Mouse (Mus musculus) MEL (cell line): ENCODE results near the gene Fastk. TPM values are rescaled to one million over a fixed set of nuclear protein-coding genes. Genes with fewer than 3 reads are reported as not detected.

ENCODE experiments used
- DNase-seq: peaks from one replicate; pipeline ENCODE4 v3.0.0; 2011; ENCODE audit warnings: low read depth, low spot score
- H3K27ac ChIP-seq: 2 replicates; pipeline ENCODE4 v1.5.1; 2012; ENCODE audit warnings: low read depth, mild to moderate bottlenecking, control low read depth, low read length, moderate library complexity; ENCODE audit not compliant: control insufficient read depth
- H3K27me3 ChIP-seq, 2 experiments: fragments of 150-350 bp in 1 of 2; sonication (generic) in 1 of 2; 2 replicates each; pipeline ENCODE4 v1.6.1; 2012; ENCODE audit warnings: low read length in 2 of 2, mild to moderate bottlenecking in 2 of 2, improper control_type of control experiment in 1 of 2, moderate library complexity in 1 of 2; ENCODE audit not compliant: insufficient read depth in 2 of 2, control insufficient read depth in 1 of 2
- H3K36me3 ChIP-seq, 2 experiments: 2 replicates each; pipeline ENCODE4 v1.6.1; 2012 to 2014; ENCODE audit warnings: low read length in 2 of 2, improper control_type of control experiment in 1 of 2, inconsistent platforms in 1 of 2, mild to moderate bottlenecking in 1 of 2; ENCODE audit not compliant: insufficient read depth in 2 of 2, control insufficient read depth in 1 of 2
- H3K4me1 ChIP-seq, 2 experiments: fragments of 150-350 bp in 1 of 2; sonication (generic) in 1 of 2; 2 replicates each; pipeline ENCODE4 v1.6.1; 2012; ENCODE audit warnings: low read length in 2 of 2, improper control_type of control experiment in 1 of 2, mild to moderate bottlenecking in 1 of 2; ENCODE audit not compliant: insufficient read depth in 2 of 2, control insufficient read depth in 1 of 2
- H3K4me3 ChIP-seq, 2 experiments: fragments of 150-350 bp in 1 of 2; sonication (generic) in 1 of 2; 2 replicates each; pipeline ENCODE4 v1.5.1; 2012; ENCODE audit warnings: low read depth in 2 of 2, low read length in 2 of 2, mild to moderate bottlenecking in 2 of 2, moderate library complexity in 2 of 2, control low read depth in 1 of 2, improper control_type of control experiment in 1 of 2; ENCODE audit not compliant: control insufficient read depth in 1 of 2, insufficient read depth in 1 of 2
- H3K79me2 ChIP-seq: 2 replicates; pipeline ENCODE4 v1.6.1; 2012; ENCODE audit warnings: mild to moderate bottlenecking, low read length, moderate library complexity; ENCODE audit not compliant: control insufficient read depth, poor library complexity, insufficient read depth
- H3K9ac ChIP-seq: 2 replicates; pipeline ENCODE4 v1.6.1; 2012; ENCODE audit warnings: low read depth, mild to moderate bottlenecking, control low read depth, low read length, moderate library complexity; ENCODE audit not compliant: control insufficient read depth, poor library complexity, severe bottlenecking
- H3K9me3 ChIP-seq: fragments of 150-350 bp; sonication (generic); replicated peaks from 2 replicates; pipeline ENCODE4 v1.6.1; 2012; ENCODE audit warnings: mild to moderate bottlenecking, low read length, improper control_type of control experiment, moderate library complexity; ENCODE audit not compliant: insufficient read depth
- BHLHE40 ChIP-seq: IDR thresholded peaks from 2 replicates; pipeline ENCODE4 v1.6.1; 2012; ENCODE audit warnings: low read depth, mild to moderate bottlenecking, inconsistent platforms, low read length, improper control_type of control experiment, borderline replicate concordance
- CHD1 ChIP-seq: IDR thresholded peaks from 2 replicates; pipeline ENCODE4 v1.6.1; 2012; ENCODE audit warnings: low read depth, mild to moderate bottlenecking, inconsistent platforms, low read length, improper control_type of control experiment
- CHD2 ChIP-seq: IDR thresholded peaks from 2 replicates; pipeline ENCODE4 v1.6.1; 2011; ENCODE audit warnings: low read length, improper control_type of control experiment
- CTCF ChIP-seq, 3 experiments: IDR thresholded peaks in 2 of 3; conservative IDR thresholded peaks in 1 of 3; 2 replicates each; pipeline ENCODE4 v1.5.1; 2011 to 2012; ENCODE audit warnings: low read length in 3 of 3, low read depth in 2 of 3, mild to moderate bottlenecking in 2 of 3, improper control_type of control experiment in 1 of 3, inconsistent platforms in 1 of 3, mixed read lengths in 1 of 3, moderate library complexity in 1 of 3; ENCODE audit not compliant: control insufficient read depth in 1 of 3, insufficient read depth in 1 of 3, poor library complexity in 1 of 3, severe bottlenecking in 1 of 3
- E2F4 ChIP-seq: IDR thresholded peaks from 2 replicates; pipeline ENCODE4 v1.6.1; 2011; ENCODE audit warnings: low read depth, low read length, improper control_type of control experiment, borderline replicate concordance
- ELF1 ChIP-seq: IDR thresholded peaks from 2 replicates; pipeline ENCODE4 v1.6.1; 2014; ENCODE audit warnings: low read depth, mild to moderate bottlenecking, inconsistent platforms, low read length, improper control_type of control experiment, moderate library complexity
- EP300 ChIP-seq, 2 experiments: IDR thresholded peaks; 2 replicates each; pipeline ENCODE4 v1.6.1; 2011; ENCODE audit warnings: improper control_type of control experiment in 2 of 2, low read length in 2 of 2, low read depth in 1 of 2, mild to moderate bottlenecking in 1 of 2
- ETS1 ChIP-seq: IDR thresholded peaks from 2 replicates; pipeline ENCODE4 v1.6.1; 2012; ENCODE audit warnings: low read depth, mild to moderate bottlenecking, inconsistent platforms, low read length, improper control_type of control experiment, moderate library complexity
- GABPA ChIP-seq: IDR thresholded peaks from 2 replicates; pipeline ENCODE4 v1.6.1; 2012; ENCODE audit warnings: low read depth, mild to moderate bottlenecking, inconsistent platforms, low read length, improper control_type of control experiment, moderate library complexity
- GATA1 ChIP-seq: IDR thresholded peaks from 2 replicates; pipeline ENCODE4 v1.6.1; 2011; ENCODE audit warnings: low read depth, low read length, improper control_type of control experiment
- JUND ChIP-seq: IDR thresholded peaks from 2 replicates; pipeline ENCODE4 v1.6.1; 2011; ENCODE audit warnings: low read depth, mild to moderate bottlenecking, improper control_type of control experiment, low read length
- MAFK ChIP-seq: IDR thresholded peaks from 2 replicates; pipeline ENCODE4 v1.6.1; 2011; ENCODE audit warnings: low read depth, mild to moderate bottlenecking, low read length, improper control_type of control experiment, borderline replicate concordance
- MAX ChIP-seq: IDR thresholded peaks from 2 replicates; pipeline ENCODE4 v1.6.1; 2011; ENCODE audit warnings: low read length, improper control_type of control experiment
- MEF2A ChIP-seq: IDR thresholded peaks from 2 replicates; pipeline ENCODE4 v1.6.1; 2014; ENCODE audit warnings: low read depth, mild to moderate bottlenecking, inconsistent platforms, low read length, improper control_type of control experiment; ENCODE audit not compliant: poor library complexity, insufficient replicate concordance, severe bottlenecking; ENCODE audit errors: extremely low read depth
- MXI1 ChIP-seq: IDR thresholded peaks from 2 replicates; pipeline ENCODE4 v1.6.1; 2011; ENCODE audit warnings: mild to moderate bottlenecking, low read depth, low read length, improper control_type of control experiment
- MYB ChIP-seq: IDR thresholded peaks from 2 replicates; pipeline ENCODE4 v1.6.1; 2011; ENCODE audit warnings: mild to moderate bottlenecking, low read depth, low read length, improper control_type of control experiment
- MYC ChIP-seq: IDR thresholded peaks from 2 replicates; pipeline ENCODE4 v1.6.1; 2011; ENCODE audit warnings: low read depth, mild to moderate bottlenecking, low read length, improper control_type of control experiment, moderate library complexity
- NELFE ChIP-seq: IDR thresholded peaks from 2 replicates; pipeline ENCODE4 v1.6.1; 2011; ENCODE audit warnings: low read depth, low read length, improper control_type of control experiment
- NRF1 ChIP-seq: IDR thresholded peaks from 2 replicates; pipeline ENCODE4 v1.6.1; 2014; ENCODE audit warnings: low read depth, mild to moderate bottlenecking, inconsistent platforms, low read length, improper control_type of control experiment, moderate library complexity; ENCODE audit not compliant: poor library complexity, insufficient read depth, severe bottlenecking
- POLR2A ChIP-seq, 2 experiments: IDR thresholded peaks; 2 replicates each; pipeline ENCODE4 v1.6.1; 2011 to 2012; ENCODE audit warnings: low read length in 2 of 2, mild to moderate bottlenecking in 2 of 2, control low read depth in 1 of 2, improper control_type of control experiment in 1 of 2, low read depth in 1 of 2, moderate library complexity in 1 of 2; ENCODE audit not compliant: control insufficient read depth in 1 of 2, insufficient read depth in 1 of 2, poor library complexity in 1 of 2
- POLR2AphosphoS2 ChIP-seq: IDR thresholded peaks from 2 replicates; pipeline ENCODE4 v1.6.1; 2011; ENCODE audit warnings: low read length, improper control_type of control experiment
- POLR2AphosphoS5 ChIP-seq: IDR thresholded peaks from 2 replicates; pipeline ENCODE4 v1.6.1; 2012; ENCODE audit warnings: low read depth, borderline replicate concordance, mild to moderate bottlenecking, inconsistent platforms, low read length, moderate library complexity, mixed read lengths
- RAD21 ChIP-seq: IDR thresholded peaks from 2 replicates; pipeline ENCODE4 v1.6.1; 2011; ENCODE audit warnings: mild to moderate bottlenecking, low read depth, low read length, improper control_type of control experiment
- RCOR1 ChIP-seq: IDR thresholded peaks from 2 replicates; pipeline ENCODE4 v1.6.1; 2012; ENCODE audit warnings: low read depth, mild to moderate bottlenecking, inconsistent platforms, low read length, improper control_type of control experiment
- SIN3A ChIP-seq: IDR thresholded peaks from 2 replicates; pipeline ENCODE4 v1.6.1; 2012; ENCODE audit warnings: low read length, improper control_type of control experiment, inconsistent platforms
- SMC3 ChIP-seq: IDR thresholded peaks from 2 replicates; pipeline ENCODE4 v1.6.1; 2011; ENCODE audit warnings: low read depth, low read length, improper control_type of control experiment
- TAL1 ChIP-seq: IDR thresholded peaks from 2 replicates; pipeline ENCODE4 v1.6.1; 2012; ENCODE audit warnings: mild to moderate bottlenecking, inconsistent platforms, low read length, moderate library complexity, mixed read lengths
- TBP ChIP-seq: IDR thresholded peaks from 2 replicates; pipeline ENCODE4 v1.8.0; 2011; ENCODE audit warnings: low read depth, low read length, improper control_type of control experiment
- TCF12 ChIP-seq: IDR thresholded peaks from 2 replicates; pipeline ENCODE4 v1.6.1; 2014; ENCODE audit warnings: low read depth, mild to moderate bottlenecking, inconsistent platforms, low read length, improper control_type of control experiment, moderate library complexity
- UBTF ChIP-seq: IDR thresholded peaks from 2 replicates; pipeline ENCODE4 v1.6.1; 2012; ENCODE audit warnings: low read depth, mild to moderate bottlenecking, inconsistent platforms, low read length, improper control_type of control experiment, moderate library complexity, borderline replicate concordance; ENCODE audit not compliant: insufficient read depth
- USF1 ChIP-seq: IDR thresholded peaks from 2 replicates; pipeline ENCODE4 v1.6.1; 2014; ENCODE audit warnings: low read depth, mild to moderate bottlenecking, inconsistent platforms, low read length, improper control_type of control experiment, moderate library complexity
- ZC3H11A ChIP-seq: IDR thresholded peaks from 2 replicates; pipeline ENCODE4 v1.6.1; 2012; ENCODE audit warnings: low read depth, mild to moderate bottlenecking, inconsistent platforms, low read length, improper control_type of control experiment
- ZKSCAN1 ChIP-seq: IDR thresholded peaks from 2 replicates; pipeline ENCODE4 v1.6.1; 2012; ENCODE audit warnings: low read depth, mild to moderate bottlenecking, inconsistent platforms, low read length, improper control_type of control experiment, moderate library complexity
- ZMIZ1 ChIP-seq: IDR thresholded peaks from 2 replicates; pipeline ENCODE4 v1.6.1; 2012; ENCODE audit warnings: low read depth, mild to moderate bottlenecking, inconsistent platforms, low read length, improper control_type of control experiment, moderate library complexity
- ZNF384 ChIP-seq: IDR thresholded peaks from 2 replicates; pipeline ENCODE4 v1.6.1; 2012; ENCODE audit warnings: low read depth, mild to moderate bottlenecking, inconsistent platforms, low read length, improper control_type of control experiment
- polyA plus RNA-seq, 2 experiments: library from polyadenylated mRNA; stranded (reverse) in 1 of 2; unstranded in 1 of 2; fragments of >175 nt in 1 of 2; fragments of >200 nt in 1 of 2; gene quantifications; 2 replicates each; pipeline versions ENCODE4 v1.2.1 to v1.2.4; 2012; ENCODE audit warnings: low replicate concordance in 2 of 2, low read depth in 1 of 2; ENCODE audit not compliant: insufficient read length in 2 of 2, insufficient read depth in 1 of 2, missing spikeins in 1 of 2
- total RNA-seq: library from RNA; depleted of rRNA; stranded (reverse); fragments of 300-350 nt; gene quantifications from 2 replicates; pipeline ENCODE4 v1.2.3, GENCODE M21; 2012

Gene Fastk
- total and polyA plus RNA-seq, 3 experiments, result 111 to 273 (median 228) TPM

DNA sequence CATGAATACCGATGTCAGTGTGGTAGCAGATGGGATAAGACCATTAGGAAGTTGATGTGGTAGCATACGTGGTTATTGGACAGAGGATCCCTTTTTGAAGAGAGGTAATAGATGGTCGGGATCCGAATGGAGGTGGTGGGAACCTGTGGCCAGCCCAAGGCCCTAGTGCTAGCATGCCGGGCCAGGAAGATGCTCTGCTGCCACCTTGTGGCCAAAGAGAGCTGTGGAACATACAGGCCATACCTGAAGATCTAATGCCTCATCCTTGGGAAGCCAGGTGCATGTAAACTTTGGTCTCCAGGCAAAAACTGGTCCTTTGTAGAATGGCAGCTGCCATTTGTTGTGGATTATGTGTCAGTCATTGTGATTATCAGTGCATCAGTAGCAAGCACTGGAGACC is 25.5 kb upstream of the Fastk start:
- DNase-seq, result peak; percentile 77
- Histone ChIP-seq H3K4me3 (no peak overlapping the region), H3K9ac (no peak overlapping the region), H3K27ac (no peak overlapping the region), H3K79me2 (peaks cover 34% of the 10 kb centered on the region), H3K27me3 (no peaks in the 10 kb centered on the region), H3K4me1 (0 out of 4 replicates have a peak, but pooled peaks cover 0 to 2% of the 10 kb centered on the region in 2 experiments), H3K9me3 (no peaks in the 10 kb centered on the region), H3K36me3 (peaks cover 0 to 2% of the 10 kb centered on the region in 2 experiments; a peak in 1 of 4 replicates)
- TF ChIP-seq POLR2AphosphoS2, result no peak
- peak; percentile 75 for TF ChIP-seq RAD21
- TF ChIP-seq MYB, result no peak
- no peak for TF ChIP-seq USF1
- no peak for TF ChIP-seq MXI1
- no peak for TF ChIP-seq ZKSCAN1
- no peak for TF ChIP-seq ZMIZ1
- no peak for TF ChIP-seq POLR2AphosphoS5
- TF ChIP-seq GATA1, result no peak
- no peak for TF ChIP-seq MEF2A
- no peak for TF ChIP-seq MYC
- no peak for TF ChIP-seq MAFK
- no peak for TF ChIP-seq RCOR1
- TF ChIP-seq BHLHE40, result no peak
- no peak for TF ChIP-seq ELF1
- TF ChIP-seq EP300 (IDR thresholded peaks at IDR 0.05; ENCODE audit: low read depth in 1 of 2, low read length in 2 of 2), result no peak
- TF ChIP-seq TAL1, result no peak
- TF ChIP-seq POLR2A (IDR thresholded peaks at IDR 0.05; ENCODE audit: control insufficient read depth in 1 of 2, insufficient read depth in 1 of 2, low read depth in 1 of 2, low read length in 2 of 2, poor library complexity in 1 of 2), result no peak
- no peak for TF ChIP-seq TBP
- no peak for TF ChIP-seq CHD2
- no peak for TF ChIP-seq NRF1
- no peak for TF ChIP-seq ZNF384
- peak; percentile 77 for TF ChIP-seq SMC3
- no peak for TF ChIP-seq MAX
- TF ChIP-seq CTCF (IDR thresholded peaks at IDR 0.05 in 2 of 3, conservative IDR thresholded peaks at IDR 0.05 in 1 of 3; ENCODE audit: control insufficient read depth in 1 of 3, insufficient read depth in 1 of 3, low read depth in 2 of 3, low read length in 3 of 3, poor library complexity in 1 of 3, severe bottlenecking in 1 of 3), result peak; percentile 82 to 98 (median 83)
- TF ChIP-seq SIN3A, result no peak
- no peak for TF ChIP-seq TCF12
- TF ChIP-seq ZC3H11A, result peak; percentile 54; the same call in 1 of the 2 replicates
- no peak for TF ChIP-seq E2F4
- no peak for TF ChIP-seq GABPA
- no peak for TF ChIP-seq CHD1
- TF ChIP-seq JUND, result no peak
- TF ChIP-seq ETS1, result no peak
- TF ChIP-seq NELFE, result no peak
- TF ChIP-seq UBTF, result no peak
